Mouse (Mus musculus) spleen, adult 2 months (tissue): ENCODE results near the gene Fkbp2. TPM values are rescaled to one million over a fixed set of nuclear protein-coding genes. Genes with fewer than 3 reads are reported as not detected.

Source experiments
- DNase-seq, 2 experiments: peaks; one replicate each; pipeline versions ENCODE4 v3.0.0 to v3.0.0-alpha.2; 2012 to 2021; ENCODE audit warnings: low spot score in 2 of 2, low read depth in 1 of 2
- H3K27ac ChIP-seq: fragments of 200-500 bp; 2 replicates; pipeline ENCODE4 v1.5.1; 2012; ENCODE audit warnings: low read length, inconsistent platforms; ENCODE audit not compliant: insufficient read depth
- H3K27me3 ChIP-seq: fragments of 200-500 bp; 2 replicates; pipeline ENCODE4 v1.6.1; 2012; ENCODE audit warnings: mild to moderate bottlenecking, moderate library complexity, low read length, inconsistent platforms; ENCODE audit not compliant: control insufficient read depth, insufficient read depth
- H3K36me3 ChIP-seq: fragments of 200-500 bp; 2 replicates; pipeline ENCODE4 v1.6.1; 2012; ENCODE audit warnings: mild to moderate bottlenecking, low read length, inconsistent platforms; ENCODE audit not compliant: control insufficient read depth, insufficient read depth
- H3K4me1 ChIP-seq: fragments of 200-500 bp; 2 replicates; pipeline ENCODE4 v1.6.1; 2011; ENCODE audit warnings: inconsistent platforms; ENCODE audit not compliant: control insufficient read depth, insufficient read depth, insufficient read length
- H3K4me3 ChIP-seq: fragments of 200-500 bp; 2 replicates; pipeline ENCODE4 v1.5.1; 2011; ENCODE audit warnings: mild to moderate bottlenecking, inconsistent platforms; ENCODE audit not compliant: insufficient read depth, insufficient read length; ENCODE audit errors: extremely low read depth
- CTCF ChIP-seq: fragments of 200-500 bp; IDR thresholded peaks from 2 replicates; pipeline ENCODE4 v1.5.1; 2011; ENCODE audit warnings: mild to moderate bottlenecking, inconsistent platforms; ENCODE audit not compliant: insufficient read depth, insufficient read length, insufficient replicate concordance; ENCODE audit errors: extremely low read depth
- POLR2A ChIP-seq: fragments of 200-500 bp; IDR thresholded peaks from 2 replicates; pipeline ENCODE4 v1.6.1; 2011; ENCODE audit warnings: low read depth, low read length, inconsistent platforms
- whole genome bisulfite sequencing: fragments of 180-500 bp; shearing (Covaris S2); methylation state at CpG from one replicate; pipeline ENCODE4 v1.1.7; 2018; 5-methylcytosine and 5-hydroxymethylcytosine counted together
- polyA plus RNA-seq: library from polyadenylated mRNA; depleted of rRNA; stranded (reverse); fragments of >200 nt; gene quantifications from 2 replicates; pipeline ENCODE4 v1.2.3, GENCODE M21; 2012

The Fkbp2 gene
- polyA plus RNA-seq, 1 experiment = 22.1 TPM

GRCm38 (mm10) chr19:6940396-6941351 is 39.6 kb downstream of the Fkbp2 start:
- 30% methylated on average over 28 of the region's 29 CpGs for WGBS
- Histone ChIP-seq H3K27ac (peak overlapping the region; percentile 39; the same call in 1 of the 2 replicates), H3K4me1 (peaks cover 2% of the 10 kb centered on the region), H3K36me3 (no peaks in the 10 kb centered on the region), H3K4me3 (peak overlapping the region; percentile 69), H3K27me3 (no peaks in the 10 kb centered on the region)
- no peak for TF ChIP-seq CTCF
- no peak for TF ChIP-seq POLR2A
- no peak for DNase-seq

- 94% methylated on average over 20 of the region's 20 CpGs for WGBS
- Histone ChIP-seq H3K36me3 (no peaks in the 10 kb centered on the region), H3K27ac (no peak overlapping the region), H3K27me3 (peaks cover 3% of the 10 kb centered on the region; the same call in 1 of the 2 replicates), H3K4me3 (no peak overlapping the region), H3K4me1 (peaks cover 2% of the 10 kb centered on the region)
- DNase-seq = no peak
- TF ChIP-seq POLR2A (no peak), CTCF (no peak)
Observed at GRCm38 (mm10) chr19:6939106-6940002, 40.9 kb downstream of the Fkbp2 start.

GRCm38 (mm10) chr19:6937541-6938465 is 42.5 kb downstream of the Fkbp2 start:
- TF ChIP-seq CTCF (no peak), POLR2A (no peak)
- Histone ChIP-seq H3K4me1 (peaks cover 8% of the 10 kb centered on the region), H3K27ac (no peak overlapping the region), H3K36me3 (no peaks in the 10 kb centered on the region), H3K27me3 (peaks cover 12% of the 10 kb centered on the region), H3K4me3 (no peak overlapping the region)
- WGBS = 89% methylated on average over 16 of the region's 16 CpGs
- DNase-seq = no peak

DNA sequence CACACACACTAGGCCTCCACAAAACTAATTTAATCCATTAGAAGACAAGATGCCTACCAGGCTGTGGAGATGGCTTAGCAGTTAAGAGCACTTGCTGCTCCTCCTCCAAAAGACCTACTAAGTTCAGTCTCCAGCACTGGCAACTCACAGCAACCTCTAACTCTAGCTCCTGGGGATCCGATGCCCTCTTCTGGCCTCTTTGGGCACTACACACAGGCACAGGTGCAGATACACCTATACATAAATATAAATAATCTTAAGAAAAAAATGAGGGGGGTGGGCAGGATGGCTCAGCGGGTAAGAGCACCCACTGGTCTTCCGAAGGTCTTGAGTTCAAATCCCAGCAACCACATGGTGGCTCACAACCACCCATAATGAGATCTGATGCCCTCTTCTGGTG is 44.0 kb downstream of the Fkbp2 start:
- H3K27me3 ChIP-seq = peaks cover 17% of the 10 kb centered on the region
- no peaks in the 10 kb centered on the region for H3K36me3 ChIP-seq
- H3K4me1 ChIP-seq = peaks cover 8% of the 10 kb centered on the region
- H3K27ac ChIP-seq = no peak overlapping the region
- WGBS = 35% methylated on average over 3 of the region's 3 CpGs
- H3K4me3 ChIP-seq = no peak overlapping the region
- DNase-seq = no peak
- TF ChIP-seq POLR2A = no peak
- TF ChIP-seq CTCF = no peak; the same call in 1 of the 2 replicates

- no peak within 1 kb of the TSS for H3K27ac ChIP-seq
- no peak for DNase-seq
- no peaks in the 10 kb centered on the region for H3K36me3 ChIP-seq
- H3K27me3 ChIP-seq = peaks cover 17% of the 10 kb centered on the region
- peak within 1 kb of the TSS; percentile 22; the same call in 1 of the 2 replicates for H3K4me3 ChIP-seq
- peaks cover 6% of the 10 kb centered on the region; the same call in 1 of the 2 replicates for H3K4me1 ChIP-seq
- TF ChIP-seq POLR2A = no peak
- TF ChIP-seq CTCF = no peak
- WGBS = 16% methylated on average over 23 of the region's 23 CpGs
Observed at GRCm38 (mm10) chr19:6934195-6934977, 45.9 kb downstream of the Fkbp2 start, which contains the start of gene Kcnk4. Gene Kcnk4 (minus strand): TSS chr19:6934515.
